Mouse (Mus musculus) heart, embryonic 15.5 days (tissue): ENCODE measurements around the gene Snrpd2. TPM values are rescaled to one million over a fixed set of nuclear protein-coding genes. Genes with fewer than 3 reads are reported as not detected.
A peak's percentile ranks its signal among the peaks of the same experiment; 100 is the strongest.

ENCODE experiments used
- ATAC-seq: fragments of 200-750 bp; cut with Nextera tagmentation; replicated peaks from 2 replicates; pipeline ENCODE4 v1.8.0; 2017; ENCODE audit warnings: low read depth, moderate TSS enrichment; ENCODE audit not compliant: insufficient number of reproducible peaks, insufficient read depth, low FRiP score
- H3K27ac ChIP-seq: fragments of 300-500 bp; sonication (generic); 2 replicates; pipeline ENCODE4 v1.5.1; 2015; ENCODE audit warnings: mild to moderate bottlenecking, inconsistent platforms
- H3K27me3 ChIP-seq: fragments of 300-500 bp; sonication (generic); 2 replicates; pipeline ENCODE4 v1.6.1; 2015; ENCODE audit warnings: inconsistent platforms
- H3K36me3 ChIP-seq: fragments of 300-500 bp; sonication (generic); 2 replicates; pipeline ENCODE4 v1.6.1; 2015; ENCODE audit warnings: mild to moderate bottlenecking, inconsistent platforms
- H3K4me1 ChIP-seq: fragments of 300-500 bp; sonication (generic); replicated peaks from 2 replicates; pipeline ENCODE4 v1.6.1; 2015; ENCODE audit warnings: inconsistent platforms
- H3K4me2 ChIP-seq: fragments of 300-500 bp; sonication (generic); 2 replicates; pipeline ENCODE4 v1.6.1; 2015; ENCODE audit warnings: inconsistent platforms, mild to moderate bottlenecking, moderate library complexity
- H3K4me3 ChIP-seq: fragments of 300-500 bp; sonication (generic); 2 replicates; pipeline ENCODE4 v1.5.1; 2015; ENCODE audit warnings: mild to moderate bottlenecking, inconsistent platforms
- H3K9ac ChIP-seq: fragments of 300-500 bp; sonication (generic); 2 replicates; pipeline ENCODE4 v1.6.1; 2015; ENCODE audit warnings: mild to moderate bottlenecking, inconsistent platforms
- H3K9me3 ChIP-seq: fragments of 300-500 bp; sonication (generic); replicated peaks from 2 replicates; pipeline ENCODE4 v1.6.1; 2016; ENCODE audit warnings: inconsistent platforms
- WGBS: fragments of 180-500 bp; shearing (Covaris S2); methylation state at CpG from one replicate; pipeline ENCODE4 v1.1.7; 2015; ENCODE audit warnings: mixed read lengths; 5-methylcytosine and 5-hydroxymethylcytosine counted together
- polyA plus RNA-seq: library from polyadenylated mRNA; unstranded; fragments of >200 nt; fragmentation: Nextera tagmentation; extraction: Ambion mirVana; gene quantifications from 2 replicates; pipeline ENCODE4 v1.2.1, GENCODE M21; 2015

Gene Snrpd2
- 93.2 and 96.6 TPM in 2 replicates for polyA plus RNA-seq

DNA sequence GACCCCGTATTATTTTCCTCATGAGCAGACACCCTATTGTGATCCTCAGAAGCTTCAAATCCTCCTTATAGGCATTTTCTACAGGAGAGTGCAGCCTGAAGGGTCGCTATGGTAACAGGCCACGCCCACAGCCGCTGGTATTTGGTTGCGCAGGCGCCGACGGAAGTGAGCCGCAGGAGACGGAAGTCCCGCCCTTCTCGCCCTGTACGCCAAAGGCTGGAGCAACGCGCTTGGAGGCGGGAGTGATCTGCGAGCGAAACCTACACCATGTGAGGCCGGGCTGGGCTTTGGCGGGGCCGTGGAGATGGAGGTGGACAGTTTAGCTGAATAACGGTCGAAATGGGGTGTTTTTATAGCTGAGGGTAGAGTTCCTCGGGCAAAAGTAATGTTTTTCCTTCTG is at the start of gene Snrpd2:
Snrpd2 (plus strand) TSS at position 97 of the 400 bp plus-strand sequence.
- Histone ChIP-seq H3K27me3 (no peaks in the 10 kb centered on the region), H3K36me3 (peaks cover 29% of the 10 kb centered on the region), H3K9ac (peak within 1 kb of the TSS; percentile 74), H3K4me2 (peak within 1 kb of the TSS; percentile 90), H3K4me1 (peaks cover 19% of the 10 kb centered on the region), H3K9me3 (no peaks in the 10 kb centered on the region), H3K4me3 (peak within 1 kb of the TSS; percentile 68), H3K27ac (peak within 1 kb of the TSS; percentile 78)
- ATAC-seq: peak; percentile 90
- under 1% methylated on average over 24 of the region's 24 CpGs for WGBS

- 81% methylated on average over 1 of the region's 1 CpGs for WGBS
Measured at GRCm38 (mm10) chr7:19100290-19100689, 49.2 kb upstream of the Snrpd2 start.

GRCm38 (mm10) chr7:19103741-19104140 is 45.8 kb upstream of the Snrpd2 start:
- no peaks in the 10 kb centered on the region for H3K36me3 ChIP-seq
- no peak overlapping the region for H3K4me2 ChIP-seq
- H3K27me3 ChIP-seq: no peaks in the 10 kb centered on the region
- no peaks in the 10 kb centered on the region for H3K9me3 ChIP-seq
- H3K4me1 ChIP-seq: peaks cover 6% of the 10 kb centered on the region; the same call in 1 of the 2 replicates
- H3K4me3 ChIP-seq: no peak overlapping the region
- H3K9ac ChIP-seq: no peak overlapping the region
- no peak for ATAC-seq
- H3K27ac ChIP-seq: no peak overlapping the region

More at GRCm38 (mm10) chr7:19100290-19100689, 49.2 kb upstream of the Snrpd2 start:
- Histone ChIP-seq H3K9ac (no peak overlapping the region), H3K9me3 (no peaks in the 10 kb centered on the region), H3K36me3 (peaks cover 7% of the 10 kb centered on the region; the same call in 1 of the 2 replicates), H3K27me3 (no peaks in the 10 kb centered on the region), H3K4me3 (no peak overlapping the region), H3K27ac (no peak overlapping the region), H3K4me2 (no peak overlapping the region), H3K4me1 (peaks cover 23% of the 10 kb centered on the region)
- no peak for ATAC-seq

DNA sequence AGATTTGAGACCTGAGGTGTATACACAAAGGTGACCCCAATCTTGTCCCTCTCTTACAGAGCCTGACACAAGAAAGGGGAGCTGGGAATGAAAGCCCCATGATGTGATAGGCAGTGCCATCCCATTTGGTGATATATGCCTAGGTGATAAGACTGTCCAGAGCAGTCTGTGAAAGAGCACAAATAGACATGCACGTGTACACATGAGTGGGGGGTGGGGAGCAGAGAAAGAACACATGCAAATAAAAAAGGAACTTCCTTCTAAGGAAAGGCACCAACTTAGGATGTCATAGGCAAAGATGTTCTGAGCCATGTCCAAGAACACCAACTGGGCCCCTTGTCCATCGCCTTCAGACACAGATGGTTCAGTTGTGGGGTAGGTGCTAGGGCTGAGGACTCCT is 45.0 kb upstream of the Snrpd2 start:
- no peaks in the 10 kb centered on the region for H3K36me3 ChIP-seq
- WGBS: 70% methylated on average over 2 of the region's 2 CpGs
- H3K4me1 ChIP-seq: peaks cover 6% of the 10 kb centered on the region; the same call in 1 of the 2 replicates
- no peaks in the 10 kb centered on the region for H3K27me3 ChIP-seq
- no peaks in the 10 kb centered on the region for H3K9me3 ChIP-seq
- H3K4me3 ChIP-seq: no peak overlapping the region
- H3K9ac ChIP-seq: no peak overlapping the region
- H3K4me2 ChIP-seq: no peak overlapping the region
- H3K27ac ChIP-seq: no peak overlapping the region
- ATAC-seq: no peak

- peaks cover 6% of the 10 kb centered on the region; the same call in 1 of the 2 replicates for H3K4me1 ChIP-seq
- H3K9ac ChIP-seq: no peak overlapping the region
- no peak for ATAC-seq
- H3K4me3 ChIP-seq: no peak overlapping the region
- no peaks in the 10 kb centered on the region for H3K36me3 ChIP-seq
- H3K27me3 ChIP-seq: no peaks in the 10 kb centered on the region
- 39% methylated on average over 3 of the region's 3 CpGs for WGBS
- no peak overlapping the region for H3K27ac ChIP-seq
- no peak overlapping the region for H3K4me2 ChIP-seq
- H3K9me3 ChIP-seq: no peaks in the 10 kb centered on the region
Measured at GRCm38 (mm10) chr7:19107436-19107835, 42.1 kb upstream of the Snrpd2 start.

DNA sequence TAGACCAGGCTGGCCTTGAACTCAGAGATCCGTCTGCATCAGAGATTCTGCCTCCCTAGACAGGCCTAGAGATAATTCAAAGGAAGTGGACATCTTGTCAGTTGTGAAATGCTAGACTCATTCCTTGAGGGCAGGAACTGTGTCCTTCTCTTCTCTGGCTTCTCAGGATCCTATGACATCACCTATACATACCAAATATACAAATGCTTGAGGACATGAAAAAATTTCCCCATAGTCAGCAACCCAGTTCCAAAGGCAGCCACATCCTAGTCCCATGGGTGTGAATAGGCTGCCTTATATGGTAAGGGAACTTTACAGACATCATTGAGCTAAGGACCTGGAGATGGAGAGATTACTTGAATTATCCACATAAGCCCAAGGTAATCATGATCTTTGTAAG is 40.0 kb upstream of the Snrpd2 start:
- Histone ChIP-seq H3K4me3 (no peak overlapping the region), H3K36me3 (no peaks in the 10 kb centered on the region), H3K27me3 (no peaks in the 10 kb centered on the region), H3K4me1 (peaks cover 6% of the 10 kb centered on the region; the same call in 1 of the 2 replicates), H3K9ac (no peak overlapping the region), H3K27ac (no peak overlapping the region), H3K9me3 (no peaks in the 10 kb centered on the region), H3K4me2 (no peak overlapping the region)
- no peak for ATAC-seq
- WGBS: 70% methylated on average over 1 of the region's 1 CpGs

DNA sequence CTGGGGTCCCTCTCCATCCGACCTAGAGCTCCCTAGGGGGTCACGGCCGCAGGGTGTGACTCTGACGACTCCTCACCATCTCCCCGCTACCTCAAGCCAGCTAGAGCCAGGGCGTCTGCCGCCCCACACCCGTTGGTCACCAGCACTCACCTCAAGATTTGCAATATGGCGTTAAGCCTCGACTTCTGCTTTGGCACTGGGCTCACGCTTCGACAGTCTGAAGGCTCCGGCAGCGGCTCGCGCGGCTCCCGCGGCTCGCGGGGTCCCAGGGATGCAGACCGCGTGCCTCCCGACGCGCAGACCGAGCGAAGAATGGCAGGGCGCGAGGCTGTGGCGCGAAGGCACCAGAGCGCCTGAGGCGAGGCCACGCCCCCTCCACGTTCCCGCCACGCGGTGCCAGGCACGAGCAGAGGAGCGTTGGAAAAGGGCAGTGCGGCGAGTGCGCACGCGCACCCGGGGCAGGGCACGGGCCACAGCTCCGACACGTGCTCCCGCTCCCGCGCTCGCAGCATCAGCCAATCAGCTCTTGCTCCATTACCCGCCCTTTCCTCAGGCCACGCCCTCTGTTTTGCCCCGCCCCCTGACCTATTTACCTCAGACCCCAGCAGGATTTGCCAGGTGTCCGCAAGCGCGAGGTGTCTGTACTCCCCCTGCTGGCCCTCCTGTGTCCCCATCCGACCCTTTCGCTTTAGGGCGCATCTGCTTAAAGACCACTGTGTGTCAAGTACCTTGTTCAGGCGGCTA is 31.3 kb upstream of the Snrpd2 start, which contains the start of gene Gm4969:
Gm4969 (minus strand) TSS at position 341 of the 744 bp plus-strand sequence.
- no peaks in the 10 kb centered on the region for H3K36me3 ChIP-seq
- H3K4me2 ChIP-seq: peak within 1 kb of the TSS; percentile 59
- WGBS: 24% methylated on average over 64 of the region's 64 CpGs
- no peaks in the 10 kb centered on the region for H3K27me3 ChIP-seq
- H3K4me1 ChIP-seq: peaks cover 14% of the 10 kb centered on the region
- peak within 1 kb of the TSS; percentile 33 for H3K4me3 ChIP-seq
- no peak within 1 kb of the TSS for H3K9ac ChIP-seq
- ATAC-seq: peak; percentile 37
- H3K27ac ChIP-seq: no peak within 1 kb of the TSS
- no peaks in the 10 kb centered on the region for H3K9me3 ChIP-seq

- H3K4me2 ChIP-seq: peak overlapping the region; percentile 80
- H3K36me3 ChIP-seq: no peaks in the 10 kb centered on the region
- no peak overlapping the region for H3K9ac ChIP-seq
- peaks cover 14% of the 10 kb centered on the region for H3K4me1 ChIP-seq
- 0 out of 2 replicates have a peak overlapping the region, but pooled peaks have one; percentile 76 for H3K4me3 ChIP-seq
- no peaks in the 10 kb centered on the region for H3K9me3 ChIP-seq
- WGBS: 90% methylated on average over 8 of the region's 8 CpGs
- no peaks in the 10 kb centered on the region for H3K27me3 ChIP-seq
- H3K27ac ChIP-seq: no peak overlapping the region
- no peak for ATAC-seq
Measured at GRCm38 (mm10) chr7:19119083-19119482, 30.4 kb upstream of the Snrpd2 start.

GRCm38 (mm10) chr7:19119631-19120429 is 29.7 kb upstream of the Snrpd2 start, which contains the start of gene Fbxo46:
Gene Fbxo46, plus strand, starts transcription at chr7:19119859.
- 2% methylated on average over 34 of the region's 34 CpGs for WGBS

GRCm38 (mm10) chr7:19121686-19122085 is 27.8 kb upstream of the Snrpd2 start:
- Histone ChIP-seq H3K27ac (no peak overlapping the region), H3K9ac (no peak overlapping the region), H3K27me3 (no peaks in the 10 kb centered on the region), H3K36me3 (no peaks in the 10 kb centered on the region), H3K4me3 (no peak overlapping the region), H3K4me1 (peaks cover 17% of the 10 kb centered on the region), H3K9me3 (no peaks in the 10 kb centered on the region), H3K4me2 (no peak overlapping the region)
- no peak for ATAC-seq
- 80% methylated on average over 4 of the region's 4 CpGs for whole genome bisulfite sequencing

More at GRCm38 (mm10) chr7:19119631-19120429, 29.7 kb upstream of the Snrpd2 start, which contains the start of gene Fbxo46:
- Histone ChIP-seq H3K27ac (peak within 1 kb of the TSS; percentile 58), H3K9ac (peak within 1 kb of the TSS; percentile 71), H3K4me1 (peaks cover 17% of the 10 kb centered on the region), H3K27me3 (no peaks in the 10 kb centered on the region), H3K9me3 (no peaks in the 10 kb centered on the region), H3K4me2 (peak within 1 kb of the TSS; percentile 80), H3K4me3 (peak within 1 kb of the TSS; percentile 76), H3K36me3 (no peaks in the 10 kb centered on the region)
- ATAC-seq: peak; percentile 92

DNA sequence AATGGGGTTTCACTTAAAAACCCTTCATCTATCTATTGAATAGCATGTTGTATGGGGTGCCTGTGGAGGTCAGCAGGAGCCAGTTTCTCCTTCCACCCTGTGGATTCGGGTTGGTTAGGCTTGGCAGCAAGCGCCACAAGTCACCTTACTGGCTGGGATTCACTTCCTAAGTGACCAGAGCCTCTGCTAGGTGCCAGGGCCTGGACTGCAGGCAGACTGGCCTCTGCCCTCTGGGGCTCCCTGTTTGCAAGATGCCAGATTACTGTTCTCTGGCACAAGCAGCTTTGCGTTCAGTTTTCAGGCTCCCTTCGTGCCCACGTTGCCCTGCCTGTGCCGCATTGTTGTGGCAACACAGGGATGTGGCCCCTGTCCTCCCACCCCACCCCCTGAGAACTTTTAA is 24.8 kb upstream of the Snrpd2 start:
- H3K4me3 ChIP-seq: no peak overlapping the region
- H3K27me3 ChIP-seq: no peaks in the 10 kb centered on the region
- 82% methylated on average over 6 of the region's 6 CpGs for WGBS
- no peak overlapping the region for H3K4me2 ChIP-seq
- H3K9me3 ChIP-seq: no peaks in the 10 kb centered on the region
- ATAC-seq: no peak
- H3K36me3 ChIP-seq: no peaks in the 10 kb centered on the region
- no peak overlapping the region; the same call in 1 of the 2 replicates for H3K9ac ChIP-seq
- H3K4me1 ChIP-seq: peaks cover 10% of the 10 kb centered on the region
- H3K27ac ChIP-seq: no peak overlapping the region
